Comparison of ENCODE assay signal across 9 mouse cellular contexts in the genomic region with DNA sequence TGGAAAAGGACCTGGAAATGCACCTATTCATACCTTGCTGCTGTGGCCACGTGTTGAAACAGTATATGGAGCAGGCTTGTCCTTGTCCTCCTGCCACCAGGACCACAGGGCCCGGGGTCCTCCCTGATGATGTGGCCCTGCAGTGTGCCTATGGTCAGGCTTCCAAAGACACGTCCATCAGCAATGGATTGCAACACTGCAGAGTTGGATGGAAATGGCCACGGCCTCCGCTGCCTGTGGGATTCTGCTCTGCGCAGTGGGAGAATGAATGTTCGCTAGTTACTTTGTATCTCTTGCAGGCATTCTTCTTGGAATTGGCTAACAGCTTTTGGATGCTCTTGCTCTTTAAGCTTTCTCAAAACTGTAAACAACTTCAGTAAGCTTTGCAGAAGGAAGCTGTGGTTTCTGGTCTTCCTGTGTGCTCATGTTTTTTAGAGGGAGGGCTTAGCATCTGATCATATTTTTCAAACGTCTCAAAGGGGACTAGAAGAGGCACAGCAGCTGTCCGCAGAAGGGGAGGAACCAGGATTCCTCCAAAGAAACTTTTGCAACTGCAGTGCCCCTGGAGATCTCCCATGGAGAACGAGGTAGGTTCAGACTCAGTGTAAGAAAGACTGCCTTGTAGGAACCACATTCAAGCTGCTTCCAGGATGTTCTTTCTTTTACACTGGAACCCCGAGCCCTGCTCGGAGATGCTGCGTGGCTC. TPM values are rescaled to one million over a fixed set of nuclear protein-coding genes. Genes with fewer than 3 reads are reported as not detected.
DNase-seq lines count a peak whose midpoint lies in the region; ATAC-seq and TF ChIP-seq lines count a peak whose summit lies in the region.
"Had no signal": no experiment of that assay in that cellular context is flagged by ENCODE, and none has a peak within 500 bp of the region (broad histone marks: within the 10 kb centered on the region; RNA-seq: fewer than 3 reads in every experiment).

No protein-coding gene starts in this region.

- H3K27me3 ChIP-seq in liver, adult 2 months (ENCODE audit: control insufficient read depth, insufficient read depth, low read length), result no peaks in the 10 kb centered on the region
- H3K27me3 ChIP-seq: hindbrain, embryonic 15.5 days had no signal

- TF ChIP-seq POLR2A in liver, adult 2 months (IDR thresholded peaks at IDR 0.05; ENCODE audit: extremely low read depth, insufficient read depth, low read length), result no peak

- H3K36me3 ChIP-seq in liver, adult 2 months (ENCODE audit: control insufficient read depth, insufficient read depth, low read length), result peaks cover 2% of the 10 kb centered on the region; the same call in 1 of the 2 replicates

- peak overlapping the region; percentile 10; the same call in 1 of the 2 replicates for H3K4me3 ChIP-seq in liver, adult 2 months (ENCODE audit: insufficient read depth, low read depth, low read length)
- H3K4me3 ChIP-seq: hindbrain, embryonic 15.5 days had no signal

- 78% methylated on average over 13 of the region's 13 CpGs for WGBS in liver, adult 2 months

- H3K79me2 ChIP-seq in liver, adult 2 months (ENCODE audit: control insufficient read depth, insufficient read depth, low read length), result peaks cover 28% of the 10 kb centered on the region; the same call in 1 of the 2 replicates

- ATAC-seq in granulocyte monocyte progenitor cell, adult 5-6 weeks (replicated peaks; ENCODE audit: poor library complexity, severe bottlenecking), result peak; percentile 81

- H3K27ac ChIP-seq in liver, adult 2 months (replicated peaks; ENCODE audit: insufficient read depth, low read depth, low read length), result peak overlapping the region; percentile 18
- H3K27ac ChIP-seq: hindbrain, embryonic 15.5 days had no signal

- peaks cover 1% of the 10 kb centered on the region; the same call in 1 of the 2 replicates for H3K4me1 ChIP-seq in liver, adult 2 months (ENCODE audit: control insufficient read depth, insufficient read depth, low read length)
- H3K4me1 ChIP-seq: hindbrain, embryonic 15.5 days had no signal

- no peak for TF ChIP-seq CTCF in liver, adult 2 months (IDR thresholded peaks at IDR 0.05; ENCODE audit: low read depth, low read length)

- no peak overlapping the region; the same call in 1 of the 2 replicates for H3K9ac ChIP-seq in liver, adult 2 months (ENCODE audit: low read depth, low read length)
- H3K9ac ChIP-seq: hindbrain, embryonic 15.5 days had no signal

- peak; percentile 39 for DNase-seq in liver, adult 2 months (ENCODE audit: extremely low read depth, low read depth, low spot score)
- DNase-seq in liver, result no peak
- peak; percentile 58 for DNase-seq in lung, postnatal 25 days (ENCODE audit: low spot score)
- peak; percentile 45 to 69 for DNase-seq in thymus, postnatal 10 days (ENCODE audit: low spot score in 2 of 2)
- DNase-seq in Muller cell, postnatal 12 days (ENCODE audit: inconsistent ontology term), result no peak
- DNase-seq in cerebellum, adult 9-10 months, result no peak
- no peak for DNase-seq in urinary bladder, postnatal 10 days (ENCODE audit: low spot score)

RNA-seq across cellular contexts. Expression of a gene that starts 14.1 kb away (rescaled TPM):
- 16.5 and 18.6 TPM in 2 replicates for total RNA-seq in liver, adult 2 months (2014; rRNA removed)
- 43.7 and 49.6 TPM in 2 replicates for polyA plus RNA-seq in liver, adult 2 months (2012; rRNA removed)
- total RNA-seq in granulocyte monocyte progenitor cell, adult 5-6 weeks (2014; fragmentation: Nextera tagmentation), result 39.8 and 56.0 TPM in 2 replicates
- 39.8 and 55.5 TPM in 2 replicates for total RNA-seq in granulocyte monocyte progenitor cell, adult 5-6 weeks (2017)

RNA-seq across cellular contexts. Expression of a gene that starts 40.0 kb away (rescaled TPM):
- total RNA-seq in liver, adult 2 months (2014; rRNA removed), result 1.1 and 2.6 TPM in 2 replicates
- polyA plus RNA-seq in liver, adult 2 months (2012; rRNA removed), result 1.4 and 2.3 TPM in 2 replicates
- total RNA-seq in granulocyte monocyte progenitor cell, adult 5-6 weeks (2014; fragmentation: Nextera tagmentation), result 84.4 and 96.4 TPM in 2 replicates
- total RNA-seq in granulocyte monocyte progenitor cell, adult 5-6 weeks (2017), result 47.8 and 57.4 TPM in 2 replicates

RNA-seq across cellular contexts. Expression of a gene that starts 45.0 kb away (rescaled TPM):
- total RNA-seq in liver, adult 2 months (2014; rRNA removed), result under 0.01 TPM in 2 replicates
- polyA plus RNA-seq in liver, adult 2 months (2012; rRNA removed), result 0.02 TPM in 1 of 2 replicates, not detected in the other
- not detected in 2 replicates for total RNA-seq in granulocyte monocyte progenitor cell, adult 5-6 weeks (2014; fragmentation: Nextera tagmentation)
- total RNA-seq in granulocyte monocyte progenitor cell, adult 5-6 weeks (2017), result not detected in 2 replicates

Comparison
In these comparisons a context has a peak if more than half of its experiments do, and no peak if none do; other contexts are left out.
1. DNase-seq: peak in liver, adult 2 months (single experiment), lung, postnatal 25 days (single experiment) and thymus, postnatal 10 days (2 of 2); none in liver (single experiment), Muller cell, postnatal 12 days (single experiment), cerebellum, adult 9-10 months (single experiment) and urinary bladder, postnatal 10 days (single experiment).
2. RNA of a gene that starts 40.0 kb away (total RNA-seq): 47.8 to 96.4 TPM in granulocyte monocyte progenitor cell, adult 5-6 weeks; 1.1 to 2.6 TPM in liver, adult 2 months; every median in the first group is over 10 times any median in the second.